Mouse (Mus musculus) ovary, postnatal 36 days (tissue): ENCODE data around the gene Proca1.

ENCODE experiments used
- DNase-seq: peaks from one replicate; pipeline ENCODE4 v3.0.0; 2022; ENCODE audit warnings: low spot score, mixed read lengths

Gene Proca1

DNA sequence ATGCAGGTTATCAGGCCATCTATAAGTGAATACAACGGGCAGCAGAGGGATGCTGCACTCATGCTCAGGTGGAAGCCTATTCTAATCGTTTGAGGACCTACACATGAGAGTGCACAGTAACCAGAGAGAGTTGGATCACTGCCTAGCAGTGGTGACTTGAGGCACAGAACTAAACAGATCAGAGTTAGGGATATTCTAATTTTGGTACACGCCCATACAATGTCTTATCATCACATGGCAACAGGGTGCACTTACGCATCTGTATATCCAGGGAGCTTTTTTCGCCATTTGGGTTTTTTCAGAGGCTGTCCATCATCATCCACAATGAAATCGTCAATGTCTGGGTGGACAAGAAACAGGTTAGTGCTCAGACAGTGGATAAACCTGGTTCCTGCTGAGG lies 38.3 kb downstream of the Proca1 start:
- DNase-seq, result no peak

DNA sequence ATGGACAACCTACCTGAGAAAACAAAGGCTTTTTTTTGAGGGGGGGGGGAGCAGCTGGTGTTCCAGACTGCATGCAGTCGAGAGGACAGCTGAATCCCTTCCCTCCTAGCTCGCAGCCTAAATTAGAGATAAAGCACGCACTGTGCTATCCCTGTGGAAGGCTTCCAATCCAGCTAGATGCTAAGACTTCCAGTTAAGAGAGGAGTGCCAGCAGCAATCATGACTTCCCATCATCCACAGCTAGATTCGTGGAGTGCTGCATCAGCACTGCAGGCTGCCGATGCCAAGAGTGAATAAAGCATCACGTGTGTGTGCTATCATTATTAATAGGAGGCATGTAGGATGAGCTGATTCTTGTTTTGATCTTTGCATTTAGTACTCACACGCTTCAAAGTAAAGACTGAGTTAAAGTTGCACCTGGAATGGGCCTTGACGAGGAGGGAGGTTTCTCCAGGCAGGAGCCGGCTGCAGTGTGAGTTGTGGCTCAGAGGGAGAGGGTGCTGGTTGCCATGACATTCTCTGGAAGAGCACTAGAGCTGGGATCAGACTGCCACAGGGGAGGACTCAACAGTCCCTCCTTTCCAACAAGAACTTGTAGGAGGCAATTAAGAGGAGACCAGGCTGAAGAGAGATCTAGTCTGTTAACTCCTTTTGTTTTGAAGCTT lies 47.1 kb downstream of the Proca1 start:
- no peak for DNase-seq

DNA sequence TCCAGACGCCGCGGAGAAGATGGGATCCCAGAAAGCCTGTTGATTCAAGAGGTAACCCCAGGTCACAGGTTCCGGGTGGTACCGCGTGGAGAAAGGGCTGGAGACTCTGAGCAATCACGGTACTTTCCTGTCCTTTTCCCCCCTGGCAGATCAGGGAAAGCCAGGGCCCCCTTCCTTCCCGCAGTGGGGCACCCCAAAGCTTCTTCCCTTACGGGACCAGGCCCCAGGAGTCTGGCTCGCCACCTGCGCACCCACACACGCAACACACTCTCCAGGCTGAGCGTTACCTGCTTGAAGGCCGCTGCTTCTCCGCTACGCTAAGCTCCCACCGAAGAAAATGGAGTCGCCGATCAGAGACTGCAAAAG lies 52.1 kb downstream of the Proca1 start:
- no peak for DNase-seq

- peak; percentile 86 for DNase-seq
Measured at GRCm38 (mm10) chr11:78245627-78246317, 52.6 kb downstream of the Proca1 start, which contains the start of the genes Sdf2 and Supt6. Gene Sdf2 (plus strand): TSS chr11:78245746. Gene Supt6 (minus strand): TSS chr11:78245987.

DNA sequence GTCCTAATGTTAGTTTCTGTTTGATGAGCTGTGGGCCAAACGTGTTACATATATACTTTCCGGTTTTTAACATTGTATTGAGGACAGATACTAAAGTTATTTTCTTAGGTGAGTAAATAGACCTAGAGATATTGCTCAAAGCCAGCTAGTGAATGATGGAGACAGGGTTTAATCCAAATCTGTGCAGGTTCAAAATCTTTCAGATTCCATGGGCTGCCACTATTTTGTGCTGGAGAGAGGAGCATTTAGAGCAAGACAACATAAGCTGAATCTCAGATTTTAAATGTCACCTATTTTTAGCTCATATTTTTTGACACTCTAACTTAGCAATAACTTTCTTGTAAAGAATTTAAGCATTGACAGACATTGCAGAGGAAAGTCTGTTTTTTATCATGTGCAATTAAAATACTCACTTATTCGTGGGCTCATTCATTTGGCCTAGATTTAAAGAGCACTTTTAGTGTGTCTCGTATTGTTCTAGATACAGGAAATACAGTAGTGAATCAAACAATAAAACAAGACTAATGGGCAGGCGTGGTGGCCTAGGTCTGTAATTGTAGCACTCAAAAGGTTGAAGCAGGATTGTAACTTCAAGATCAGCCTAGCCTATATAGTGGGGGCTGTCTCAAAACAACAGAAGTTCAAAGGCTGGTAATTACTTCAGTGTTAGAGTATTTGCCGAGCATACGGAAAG lies 53.3 kb downstream of the Proca1 start:
- DNase-seq, result no peak

DNA sequence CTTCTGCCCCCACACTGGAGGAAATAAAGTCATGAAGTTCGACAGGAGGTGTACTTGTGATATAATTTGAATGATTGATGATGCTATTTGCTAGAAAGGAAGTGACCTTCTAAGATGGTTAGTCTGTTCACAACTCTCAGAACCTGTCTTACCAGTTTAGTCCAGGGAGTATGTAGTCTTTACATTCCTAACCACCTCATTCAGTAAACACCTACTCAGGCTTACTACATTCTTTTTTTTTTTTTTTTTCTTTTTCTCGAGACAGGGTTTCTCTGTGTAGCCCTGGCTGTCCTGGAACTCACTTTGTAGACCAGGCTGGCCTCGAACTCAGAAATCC lies 53.8 kb downstream of the Proca1 start:
- no peak for DNase-seq

- DNase-seq, result no peak
Measured at GRCm38 (mm10) chr11:78247727-78248140, 54.5 kb downstream of the Proca1 start.
